Mouse (Mus musculus): ENCODE measurements around the gene Mymx.
"Not testable (repeated sequence)": the region's sequence is repeated elsewhere in the genome, so short reads cannot be mapped to it uniquely, and the experiment has no call there.

Gene Mymx

DNA sequence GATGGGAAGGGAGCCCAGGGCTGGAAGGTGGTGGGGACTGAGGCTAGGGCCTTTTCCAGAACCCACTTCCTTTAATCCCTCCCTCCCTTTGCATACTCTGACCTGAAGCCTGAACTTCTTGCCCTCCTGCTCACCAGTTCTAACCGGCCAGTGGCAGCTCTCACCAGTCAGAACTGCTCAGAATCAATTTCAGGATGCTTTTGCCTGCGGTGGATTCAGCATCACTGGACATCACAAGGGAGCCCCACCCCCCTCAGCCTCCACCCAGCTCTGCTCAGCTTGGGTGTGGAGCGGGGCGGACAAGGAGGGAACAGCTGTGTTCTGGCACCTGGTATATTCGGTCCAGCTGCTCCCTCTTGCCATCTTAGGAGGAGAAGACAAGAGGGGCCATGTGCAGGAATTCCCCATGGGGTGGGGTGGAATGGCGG is at the start of gene Mymx:
Gene Mymx, minus strand, starts transcription at position 226 of the 428 bp plus-strand sequence.
- DNase-seq (ENCODE audit: low read depth) = no peak

- DNase-seq (ENCODE audit: low read depth) = no peak
These were observed 42.3 kb upstream of the Mymx start for GRCm38 (mm10) chr17:45644185-45644584.

GRCm38 (mm10) chr17:45642701-45643100 is 40.8 kb upstream of the Mymx start:
- peak; percentile 73 for DNase-seq (ENCODE audit: low read depth)

DNA sequence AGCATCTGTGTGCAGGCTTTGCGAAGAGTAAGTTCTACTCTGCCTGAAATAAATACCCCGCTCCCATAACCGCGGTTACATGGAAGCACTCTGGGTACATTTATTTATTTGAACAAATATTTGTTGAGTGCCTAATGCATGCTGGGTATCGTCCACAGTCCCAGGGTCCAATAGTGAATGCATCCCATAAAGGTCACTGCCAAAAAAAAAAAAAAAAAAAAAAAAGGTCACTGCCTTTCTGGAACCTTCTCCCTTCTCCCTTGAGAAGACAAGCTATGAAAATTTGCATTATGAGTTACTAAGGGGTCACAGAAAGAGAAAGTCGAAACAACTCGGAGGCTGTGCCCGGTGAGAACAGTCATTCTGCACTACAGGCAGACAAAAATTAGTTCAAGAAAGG is 40.1 kb upstream of the Mymx start:
- DNase-seq (ENCODE audit: low read depth) = no peak

DNA sequence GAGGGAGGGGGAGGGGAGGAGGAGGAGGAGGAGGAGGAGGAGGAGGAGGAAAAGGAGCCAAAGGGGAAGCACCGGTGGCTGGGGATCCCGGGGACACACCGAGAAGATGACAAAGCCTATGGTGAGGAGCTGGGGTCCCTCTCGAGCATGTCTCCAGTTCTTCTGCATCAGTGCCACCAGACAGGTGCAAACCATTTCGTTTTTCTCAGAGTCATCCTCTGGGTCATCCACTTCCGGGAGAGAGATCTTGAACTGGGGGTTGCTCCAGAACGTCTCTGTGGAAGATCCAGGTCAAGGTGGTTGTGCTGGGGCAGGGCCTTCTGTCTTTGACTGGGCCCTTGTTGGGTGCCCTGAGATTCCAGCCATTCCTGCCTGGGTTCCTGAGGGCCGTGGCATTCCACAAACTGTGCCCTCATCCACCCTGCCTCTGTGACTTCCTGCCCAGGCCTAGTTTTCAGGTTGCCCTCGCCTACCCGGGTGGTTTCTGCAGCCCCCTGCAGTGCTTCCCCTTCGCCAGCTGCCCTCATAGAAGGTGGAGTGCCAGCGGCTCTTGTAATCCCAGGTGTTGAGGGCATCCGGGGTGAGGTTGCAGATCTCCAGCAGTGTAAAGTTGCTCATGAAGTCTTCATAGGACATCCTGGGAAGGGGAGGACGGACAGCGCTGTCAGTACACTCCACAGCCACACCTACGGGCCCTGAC is 36.8 kb upstream of the Mymx start:
- DNase-seq (ENCODE audit: low read depth) = no peak

GRCm38 (mm10) chr17:45634033-45634432 is 32.1 kb upstream of the Mymx start:
- DNase-seq (ENCODE audit: low read depth) = no peak

DNA sequence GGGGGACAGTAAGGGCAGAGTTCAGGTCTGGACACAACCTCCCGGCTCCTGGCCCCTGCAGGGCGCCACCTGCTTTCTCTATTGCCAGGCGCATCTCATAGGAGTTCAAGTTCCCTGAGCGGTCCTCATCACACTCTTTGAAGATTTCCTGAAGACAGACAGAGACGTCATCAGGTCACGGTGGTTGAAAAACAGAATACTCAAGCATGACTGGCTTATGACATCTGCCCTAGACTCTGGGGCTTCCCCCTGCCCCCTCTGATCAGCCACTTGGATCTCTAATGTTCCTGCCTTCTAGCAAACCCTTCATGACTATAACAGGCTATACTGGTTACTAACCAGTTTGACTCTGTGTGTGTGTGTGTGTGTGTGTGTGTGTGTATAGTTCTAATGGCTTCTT is 30.0 kb upstream of the Mymx start:
- no peak for DNase-seq (ENCODE audit: low read depth)

GRCm38 (mm10) chr17:45630992-45631391 is 29.1 kb upstream of the Mymx start:
- DNase-seq (ENCODE audit: low read depth) = no peak

GRCm38 (mm10) chr17:45629861-45630694 is 28.2 kb upstream of the Mymx start:
- DNase-seq (ENCODE audit: low read depth) = peak; percentile 38

DNA sequence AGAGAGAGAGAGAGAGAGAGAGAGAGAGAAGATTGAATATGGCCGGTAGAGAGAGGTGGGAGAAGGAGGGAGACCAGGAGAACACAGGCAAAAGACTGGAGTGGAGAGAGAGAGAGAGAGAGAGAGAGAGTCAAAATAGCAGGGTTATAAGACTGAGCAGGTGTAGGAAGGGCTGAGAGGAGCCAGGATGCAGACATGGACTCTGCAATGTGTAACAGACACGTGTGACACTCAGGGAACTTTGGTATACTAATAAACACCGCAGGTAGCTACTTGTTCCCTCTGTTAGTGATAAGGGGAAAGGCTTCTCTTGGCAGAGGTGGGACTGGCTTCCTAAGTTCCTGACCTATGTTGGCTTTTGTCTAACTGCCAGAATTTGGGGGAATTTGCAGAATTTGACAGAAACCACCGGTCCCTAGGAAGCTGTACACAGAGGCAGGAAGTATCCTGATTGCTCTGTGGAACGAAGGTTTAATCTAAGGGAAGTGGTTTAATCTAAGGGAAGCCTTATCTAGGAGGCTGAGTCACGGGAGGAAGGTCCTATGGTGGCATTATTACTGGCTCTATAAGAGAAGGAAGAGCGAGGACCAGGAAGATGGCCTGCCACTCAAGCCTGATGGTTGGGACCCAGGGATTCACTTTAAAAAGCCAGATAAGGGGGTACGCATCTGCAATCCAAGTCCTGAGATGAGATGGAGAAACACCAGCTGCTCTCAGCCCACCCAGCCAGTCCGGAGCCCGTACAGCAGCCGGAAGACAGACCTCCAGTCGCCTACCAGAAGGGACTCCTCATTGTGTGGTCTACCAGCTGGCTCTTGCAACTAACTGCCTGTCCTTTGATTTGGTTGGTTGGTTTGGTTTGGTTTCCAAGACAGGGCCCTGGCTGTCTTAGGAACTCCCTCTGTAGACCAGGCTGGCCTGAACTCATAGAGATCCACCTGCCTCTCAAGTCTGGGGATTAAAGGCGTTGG is 27.3 kb upstream of the Mymx start:
- DNase-seq (ENCODE audit: low read depth) = peak; percentile 67

DNA sequence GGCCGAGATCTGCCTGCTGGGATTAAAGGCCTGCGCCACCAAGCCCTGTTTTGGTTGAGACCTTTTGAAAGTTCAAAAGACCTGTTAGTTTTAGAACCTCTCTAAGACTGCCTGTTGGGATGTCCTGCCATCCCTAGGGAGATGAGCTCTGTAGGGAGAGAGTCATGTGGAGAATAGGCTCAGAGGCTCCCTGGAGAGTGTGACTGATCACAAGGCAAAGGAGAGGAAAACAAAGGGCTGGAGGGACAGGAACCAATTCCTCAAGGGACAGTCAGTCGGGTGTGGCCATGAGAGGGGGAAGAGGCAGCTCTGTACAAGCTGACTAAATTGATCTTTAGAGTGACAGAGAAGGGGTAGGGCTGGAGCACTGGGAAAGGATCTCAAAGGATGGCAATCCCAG is 26.3 kb upstream of the Mymx start:
- no peak for DNase-seq (ENCODE audit: low read depth)

DNA sequence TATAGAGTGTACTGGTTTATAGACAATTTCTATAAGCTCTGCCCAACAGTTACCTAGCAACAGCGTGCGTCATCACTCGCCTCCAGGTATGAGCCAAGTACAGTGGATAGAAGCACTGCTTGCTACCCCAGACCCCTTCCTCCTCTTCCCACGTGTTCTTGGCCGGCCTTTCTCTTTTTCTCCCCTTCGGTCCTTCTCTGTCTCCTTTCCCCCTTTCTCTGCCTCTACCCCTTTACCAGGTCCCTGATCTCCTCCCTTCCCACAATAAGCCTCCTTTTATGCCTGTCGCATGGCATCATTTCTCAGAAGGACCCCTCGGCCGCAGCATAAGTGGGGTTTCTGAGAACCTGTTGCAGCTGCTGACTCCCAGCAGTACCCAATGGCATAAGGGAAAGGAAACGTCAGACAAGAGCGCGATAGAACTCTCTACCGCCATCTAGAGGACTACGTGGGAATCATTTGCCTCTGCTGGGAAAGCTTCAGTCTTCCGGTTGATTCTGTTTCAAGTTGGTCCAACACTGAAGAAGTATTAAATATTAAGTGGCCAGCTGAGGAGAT is 24.8 kb upstream of the Mymx start:
- peak; percentile 86 for DNase-seq (ENCODE audit: low read depth)

DNA sequence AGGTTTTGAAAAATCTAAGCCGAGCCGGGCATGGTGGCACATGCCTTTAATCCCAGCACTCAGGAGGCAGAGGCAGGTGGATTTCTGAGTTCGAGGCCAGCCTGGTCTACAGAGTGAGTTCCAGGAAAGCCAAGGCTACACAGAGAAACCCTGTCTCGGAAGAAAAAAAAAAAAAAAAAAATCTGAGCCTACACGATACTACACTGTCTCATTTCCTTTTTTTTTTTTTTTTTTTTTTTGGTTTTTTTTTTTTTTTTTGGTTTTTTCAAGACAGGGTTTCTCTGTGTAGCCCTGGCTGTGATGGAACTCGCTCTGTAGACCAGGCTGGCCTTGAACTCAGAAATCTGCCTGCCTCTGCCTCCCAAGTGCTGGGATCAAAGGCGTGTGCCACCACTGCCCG is 21.5 kb upstream of the Mymx start:
- DNase-seq (ENCODE audit: low read depth) = not testable (repeated sequence)

DNA sequence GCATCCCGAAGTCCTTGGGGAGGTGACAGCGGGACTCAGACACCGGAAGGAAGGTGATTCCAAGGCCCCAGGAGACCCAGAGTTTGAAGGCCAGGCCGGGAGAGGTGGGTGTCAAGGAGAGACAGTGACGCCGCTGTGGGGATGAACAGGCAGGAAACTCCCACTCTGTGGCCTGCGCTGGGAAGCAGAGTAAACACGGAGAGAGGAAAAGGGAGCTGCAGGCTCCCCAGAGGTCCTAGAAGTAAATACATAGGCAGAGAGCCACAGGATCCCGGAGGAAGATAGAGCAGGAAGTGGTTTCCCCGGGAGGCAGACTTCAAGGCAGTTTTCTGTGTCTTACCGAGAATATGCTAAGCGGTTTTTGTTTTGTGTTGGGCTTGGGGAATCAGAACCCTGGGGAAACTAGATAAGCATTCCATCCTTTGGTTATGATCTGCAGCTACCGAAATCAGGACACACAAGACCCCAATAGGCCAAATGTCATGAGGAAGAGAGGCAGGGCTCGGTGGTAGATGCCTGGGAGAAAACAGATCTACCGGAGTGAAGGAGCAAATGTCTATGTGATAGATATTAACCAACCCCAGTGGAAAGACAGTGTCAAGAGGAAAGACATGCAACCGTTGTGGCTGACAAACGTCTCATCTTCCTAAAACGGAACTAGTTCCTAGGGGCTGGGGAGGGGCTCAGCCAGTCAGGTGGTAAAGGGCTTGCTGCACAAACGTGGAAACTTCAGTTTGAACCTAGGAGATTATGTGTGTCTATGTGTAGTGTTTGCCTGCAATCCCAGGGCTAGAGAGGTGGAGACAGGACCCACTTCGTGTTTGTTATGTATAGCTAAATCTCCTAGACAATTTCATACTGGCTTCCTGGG is 17.7 kb upstream of the Mymx start:
- peak; percentile 65 for DNase-seq (ENCODE audit: low read depth)

DNA sequence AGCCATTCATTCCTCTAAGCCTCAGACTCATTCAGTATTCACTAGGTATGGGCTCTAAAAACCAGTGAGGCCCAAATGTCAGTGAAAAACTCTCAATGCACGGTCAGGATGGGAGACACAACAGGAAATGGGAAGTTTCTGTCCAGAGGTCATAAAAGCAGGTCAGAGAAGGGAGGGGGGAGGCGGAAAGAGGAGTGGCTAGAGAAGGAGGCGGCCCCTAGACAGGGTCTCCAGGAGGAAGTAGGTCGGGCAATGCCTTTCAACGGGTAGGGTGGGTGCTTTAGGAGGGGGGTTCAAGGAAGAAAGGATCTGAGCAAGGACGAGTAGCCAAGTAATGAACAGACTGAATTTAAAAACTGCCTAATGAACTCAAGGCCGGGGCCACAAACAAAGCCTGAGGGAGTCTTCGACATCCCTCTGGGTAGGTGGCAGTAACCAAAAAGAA is 17.1 kb upstream of the Mymx start:
- no peak for DNase-seq (ENCODE audit: low read depth)

GRCm38 (mm10) chr17:45617655-45618054 is 15.8 kb upstream of the Mymx start:
- no peak for DNase-seq (ENCODE audit: low read depth)

GRCm38 (mm10) chr17:45616679-45617078 is 14.8 kb upstream of the Mymx start:
- DNase-seq (ENCODE audit: low read depth) = no peak

DNA sequence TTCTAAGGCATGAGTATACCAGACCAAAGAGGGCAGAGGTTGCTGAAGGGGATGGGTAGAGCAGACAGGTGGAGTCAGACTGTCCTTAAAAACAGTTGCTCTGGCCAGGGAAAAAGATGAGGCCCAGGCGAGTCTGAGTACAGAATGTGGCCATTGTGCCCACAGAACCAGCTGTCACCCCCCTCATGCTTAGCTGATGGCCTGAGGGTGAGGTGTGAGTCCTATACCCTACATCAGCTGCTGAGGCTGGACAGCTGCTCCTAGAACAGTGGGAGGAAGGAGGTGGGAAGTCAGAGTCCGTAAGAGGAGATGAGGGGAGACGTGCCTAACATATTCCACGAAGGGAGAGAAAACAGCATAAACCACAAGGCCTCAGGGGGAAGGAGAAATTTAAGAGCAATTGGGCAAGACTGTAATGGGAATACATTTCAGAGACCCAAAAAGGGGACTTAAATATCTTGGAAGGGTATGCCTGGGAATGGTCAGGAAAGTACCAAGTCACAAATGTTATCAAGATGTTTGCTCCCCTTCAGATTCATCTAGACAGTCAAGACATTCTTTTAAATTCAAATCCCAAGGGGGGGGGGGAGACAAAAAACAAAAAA is 14.2 kb upstream of the Mymx start:
- no peak for DNase-seq (ENCODE audit: low read depth)

- no peak for DNase-seq (ENCODE audit: low read depth)
These were observed 11.0 kb upstream of the Mymx start for GRCm38 (mm10) chr17:45612921-45613320.

DNA sequence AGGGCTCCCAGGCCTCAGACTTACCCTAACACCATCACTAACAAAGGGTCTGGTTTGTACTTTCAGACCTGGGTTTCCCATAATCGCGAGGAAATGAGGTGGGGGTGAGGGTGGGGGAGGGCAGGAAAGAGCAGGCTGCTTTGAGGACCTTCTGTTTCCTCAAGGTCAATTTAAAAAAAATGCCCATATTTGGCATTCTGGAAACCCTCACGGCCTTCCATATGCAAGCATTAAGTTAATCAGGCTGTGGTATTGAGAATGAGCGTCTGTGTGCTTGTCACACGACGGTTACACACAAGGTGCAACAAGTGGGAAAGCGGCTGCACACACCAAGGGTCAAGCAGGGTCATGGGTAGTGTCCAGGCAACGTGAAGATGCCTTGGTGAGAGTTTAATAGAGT is 10.1 kb upstream of the Mymx start:
- DNase-seq (ENCODE audit: low read depth) = no peak
